Mouse (Mus musculus): ENCODE measurements around the gene Mt2. TPM values are rescaled to one million over a fixed set of nuclear protein-coding genes. Genes with fewer than 3 reads are reported as not detected.

The Mt2 gene
- total and polyA plus RNA-seq, 3 experiments, result 4.3 to 212 (median 54.4) TPM

- TF ChIP-seq USF2 (conservative IDR thresholded peaks at IDR 0.05; ENCODE audit: low read depth, low read length) (peak; percentile 60; the same call in 1 of the 2 replicates), ZKSCAN1 (IDR thresholded peaks at IDR 0.05; ENCODE audit: borderline replicate concordance, low read depth, low read length) (no peak), MEF2A (IDR thresholded peaks at IDR 0.05; ENCODE audit: borderline replicate concordance, low read depth, low read length) (peak; percentile 52; the same call in 1 of the 2 replicates), TBP (conservative IDR thresholded peaks at IDR 0.05; ENCODE audit: low read depth, low read length) (peak; percentile 58; the same call in 1 of the 2 replicates), PAX5 (IDR thresholded peaks at IDR 0.05; ENCODE audit: low read length) (no peak), MYC (IDR thresholded peaks at IDR 0.05; ENCODE audit: low read depth, low read length) (peak; percentile 81; the same call in 1 of the 2 replicates), ZC3H11A (IDR thresholded peaks at IDR 0.05; ENCODE audit: low read depth, low read length) (no peak), ZNF384 (IDR thresholded peaks at IDR 0.05; ENCODE audit: low read depth, low read length) (no peak), POLR2A (IDR thresholded peaks at IDR 0.05; ENCODE audit: low read depth, low read length) (peak; percentile 69), JUND (conservative IDR thresholded peaks at IDR 0.05; ENCODE audit: low read depth, low read length) (0 out of 2 replicates have a peak, but pooled peaks have one; percentile 42), ELF1 (IDR thresholded peaks at IDR 0.05; ENCODE audit: low read depth, low read length) (peak; percentile 95)
Observed at GRCm38 (mm10) chr8:94191101-94191691, 18.7 kb downstream of the Mt2 start (continued).

- H3K36me3 ChIP-seq (replicated peaks in 1 of 2; ENCODE audit: control insufficient read depth in 1 of 2, insufficient read depth in 1 of 2, low read length in 1 of 2), result no peaks in the 10 kb centered on the region
- no peak overlapping the region for H3K4me2 ChIP-seq (ENCODE audit: insufficient read depth, low read depth, poor library complexity, severe bottlenecking)
- peaks cover 20% of the 10 kb centered on the region for H3K27me3 ChIP-seq (replicated peaks)
- no peaks in the 10 kb centered on the region for H3K79me2 ChIP-seq (replicated peaks; ENCODE audit: control insufficient read depth, extremely low read depth, insufficient read depth, poor library complexity, severe bottlenecking)
- no peak overlapping the region for H3K9ac ChIP-seq (ENCODE audit: insufficient read depth, low read depth)
- TF ChIP-seq ETS1 (conservative IDR thresholded peaks at IDR 0.05; ENCODE audit: low read depth, low read length), result no peak
- dilution Hi-C loops (cut with MboI; ENCODE audit: extremely low pct_ligation_motif_present, extremely low pct_unique_long_range_greater_than_20kb, low sequenced_read_pairs) (no loop called here), in situ Hi-C loops (cut with MboI; ENCODE audit: low pct_ligation_motif_present, low pct_unique_long_range_greater_than_20kb, low sequenced_read_pairs) (loop anchor here (5.0 to 25.0 kb wide), 2 partner anchors 91 to 506 kb away; no protein-coding TSS in a partner anchor)
- H3K4me1 ChIP-seq (ENCODE audit: control insufficient read depth in 1 of 2, insufficient read depth in 2 of 2), result peaks cover 15 to 21% of the 10 kb centered on the region in 2 experiments
- no peaks in the 10 kb centered on the region for H3K9me3 ChIP-seq (replicated peaks; ENCODE audit: low read length)
- no peak overlapping the region for H3K27ac ChIP-seq (ENCODE audit: insufficient read depth, low read depth)
- DNase-seq (ENCODE audit: extremely low read depth), result no peak
- no peak overlapping the region for H3K4me3 ChIP-seq (replicated peaks in 1 of 3; ENCODE audit: low read depth in 2 of 3, low read length in 2 of 3, poor library complexity in 1 of 3)
Observed at GRCm38 (mm10) chr8:94192926-94193325, 20.5 kb downstream of the Mt2 start.

GRCm38 (mm10) chr8:94194591-94195223, 22.2 kb downstream of the Mt2 start:
- Histone ChIP-seq H3K27me3 (replicated peaks) (peaks cover 10% of the 10 kb centered on the region), H3K79me2 (replicated peaks; ENCODE audit: control insufficient read depth, extremely low read depth, insufficient read depth, poor library complexity, severe bottlenecking) (no peaks in the 10 kb centered on the region), H3K4me3 (replicated peaks in 1 of 3; ENCODE audit: low read depth in 2 of 3, low read length in 2 of 3, poor library complexity in 1 of 3) (no peak overlapping the region), H3K4me2 (ENCODE audit: insufficient read depth, low read depth, poor library complexity, severe bottlenecking) (no peak overlapping the region), H3K9ac (ENCODE audit: insufficient read depth, low read depth) (no peak overlapping the region), H3K4me1 (ENCODE audit: control insufficient read depth in 1 of 2, insufficient read depth in 2 of 2) (peaks cover 16 to 17% of the 10 kb centered on the region in 2 experiments), H3K36me3 (replicated peaks in 1 of 2; ENCODE audit: control insufficient read depth in 1 of 2, insufficient read depth in 1 of 2, low read length in 1 of 2) (no peaks in the 10 kb centered on the region), H3K9me3 (replicated peaks; ENCODE audit: low read length) (no peaks in the 10 kb centered on the region), H3K27ac (ENCODE audit: insufficient read depth, low read depth) (no peak overlapping the region)
- dilution Hi-C loops (cut with MboI; ENCODE audit: extremely low pct_ligation_motif_present, extremely low pct_unique_long_range_greater_than_20kb, low sequenced_read_pairs), result no loop called here
- in situ Hi-C loops (cut with MboI; ENCODE audit: low pct_ligation_motif_present, low pct_unique_long_range_greater_than_20kb, low sequenced_read_pairs), result loop anchor here (5.0 to 25.0 kb wide), 2 partner anchors 92 to 507 kb away; no protein-coding TSS in a partner anchor
- no peak for DNase-seq (ENCODE audit: extremely low read depth)
- no peak for TF ChIP-seq EP300 (IDR thresholded peaks at IDR 0.05; ENCODE audit: low read length)
- TF ChIP-seq MXI1 (IDR thresholded peaks at IDR 0.05; ENCODE audit: low read depth, low read length), result no peak
